Mouse (Mus musculus) common myeloid progenitor, adult 5-6 weeks (primary cell): ENCODE data around the gene Dmac2. TPM values are rescaled to one million over a fixed set of nuclear protein-coding genes. Genes with fewer than 3 reads are reported as not detected.

Source experiments
- ATAC-seq: replicated peaks from 2 replicates; pipeline ENCODE4 v1.8.0; 2016; ENCODE audit warnings: low read depth, mild to moderate bottlenecking, moderate TSS enrichment, inconsistent platforms; ENCODE audit not compliant: poor library complexity, severe bottlenecking
- total RNA-seq: library from RNA; stranded (forward); fragments of 200-1000, 187-1606 nt; gene quantifications from 2 replicates; pipeline ENCODE4 v1.2.3, GENCODE M21; 2017

The Dmac2 gene
- total RNA-seq, 1 experiment from 2014 or later = 37.2 TPM

GRCm38 (mm10) chr7:25647574-25648123, 28.4 kb downstream of the Dmac2 start:
- ATAC-seq = no peak

DNA sequence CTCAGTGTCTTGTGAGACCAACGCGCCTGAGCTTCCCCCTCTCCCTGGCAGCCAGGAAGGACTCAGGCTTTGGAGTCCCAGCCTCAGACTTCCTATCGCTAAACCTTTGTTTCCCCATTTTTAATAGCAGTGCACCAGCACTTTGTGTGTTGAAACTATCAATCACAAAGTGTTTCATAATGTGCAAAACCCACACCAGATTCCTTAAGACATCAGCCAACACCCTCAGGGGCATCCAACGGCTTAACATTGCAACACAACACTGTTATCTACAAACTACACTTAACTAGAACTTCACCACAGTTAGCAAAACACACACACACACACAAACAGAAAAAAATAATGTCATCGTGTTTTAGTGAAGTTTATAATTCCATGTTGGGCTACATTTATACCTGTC, 30.6 kb downstream of the Dmac2 start:
- peak; percentile 57 for ATAC-seq

- peak; percentile 76 for ATAC-seq
Measured at GRCm38 (mm10) chr7:25651281-25651680, 32.1 kb downstream of the Dmac2 start.

DNA sequence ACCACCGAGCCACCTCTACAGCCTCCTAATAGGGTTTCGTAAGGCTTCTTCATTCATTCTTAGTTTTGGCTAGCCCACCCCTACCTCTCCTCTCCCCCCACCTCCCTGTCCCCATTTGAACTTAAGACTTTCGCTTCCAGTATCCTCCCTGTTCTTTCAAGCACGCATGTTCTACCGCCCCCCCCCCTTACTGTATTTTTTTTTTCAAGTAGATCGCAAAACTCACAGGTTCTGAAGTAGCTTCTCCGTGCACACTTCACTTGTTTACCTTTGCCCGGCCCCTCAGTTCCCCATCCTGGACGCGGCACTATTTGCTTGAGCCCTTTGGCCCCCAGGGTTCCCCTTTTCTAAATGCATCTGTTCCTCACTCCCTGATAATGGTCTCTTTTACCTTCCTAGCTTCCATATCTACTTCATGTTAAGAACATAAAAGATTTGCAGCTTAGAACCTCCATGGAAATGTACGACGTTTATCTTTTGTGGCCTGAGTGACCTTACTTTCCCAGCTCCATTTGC, 33.1 kb downstream of the Dmac2 start:
- ATAC-seq = 0 out of 2 replicates have a peak, but pooled peaks have one; percentile 11

- ATAC-seq = no peak
Measured at GRCm38 (mm10) chr7:25655601-25656428, 36.6 kb downstream of the Dmac2 start.

DNA sequence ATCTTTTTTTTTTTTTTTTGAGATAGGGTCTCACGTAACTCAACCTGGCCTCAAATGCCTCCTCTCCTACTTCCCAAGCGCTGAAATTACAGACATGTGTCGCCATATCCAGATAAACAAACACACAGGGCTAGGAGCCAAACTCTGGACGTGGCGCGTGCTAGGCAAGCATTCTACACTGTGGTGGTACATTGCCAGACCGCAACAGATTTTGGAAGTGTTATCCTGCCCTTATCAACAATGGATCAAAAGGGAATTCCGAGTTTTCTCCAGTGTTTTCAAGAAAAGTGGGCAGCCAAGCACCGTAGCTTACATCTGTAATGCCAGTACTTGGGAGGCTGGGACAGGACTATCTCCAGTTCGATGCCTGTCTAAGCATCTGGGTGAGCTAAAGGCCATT, 38.6 kb downstream of the Dmac2 start:
- no peak for ATAC-seq

DNA sequence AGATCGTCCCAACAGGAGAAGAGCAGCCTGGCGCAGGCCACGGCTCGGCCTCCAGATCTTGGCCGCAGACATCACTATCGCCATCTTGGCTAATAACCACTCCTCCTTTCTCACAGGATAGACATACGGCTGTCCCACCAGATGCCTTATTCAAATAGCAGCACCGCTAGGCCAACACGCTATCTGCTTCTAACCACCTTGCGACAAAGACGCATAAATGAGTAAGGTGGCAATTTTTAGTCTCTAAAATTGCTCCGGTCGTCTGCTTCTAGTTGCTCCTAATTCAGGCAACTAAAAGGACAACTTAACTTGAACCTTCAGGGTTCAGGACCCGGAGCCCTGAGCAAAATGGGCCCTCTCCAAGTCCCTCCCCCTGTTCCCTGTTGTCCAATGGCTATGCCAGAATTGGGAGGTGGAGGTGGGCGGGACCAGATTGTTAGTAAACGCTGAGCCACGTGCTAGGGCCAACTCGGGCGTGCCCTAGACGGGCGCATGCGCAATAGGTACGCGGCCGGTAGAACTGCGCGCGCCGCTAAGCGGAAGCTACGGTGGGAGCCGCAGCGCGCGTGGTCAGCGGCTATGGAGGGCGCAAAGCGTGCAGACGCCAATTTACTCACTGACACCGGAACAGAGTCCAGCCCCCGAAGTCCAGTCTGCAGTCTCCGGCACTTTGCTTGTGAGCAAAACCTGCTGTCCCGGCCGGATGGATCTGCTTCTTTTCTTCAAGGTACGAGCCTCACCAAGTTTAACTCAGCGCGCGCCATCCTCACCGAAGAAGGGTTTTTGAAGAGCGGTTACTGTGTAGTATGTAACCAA, 39.7 kb downstream of the Dmac2 start, which contains the start of the genes Bckdha and Exosc5:
Gene Bckdha (minus strand): TSS at position 325 of the 816 bp plus-strand sequence.
Gene Exosc5 (plus strand): TSS at position 508 of the 816 bp plus-strand sequence.
- ATAC-seq = peak; percentile 97

GRCm38 (mm10) chr7:25666381-25666780, 47.2 kb downstream of the Dmac2 start:
- ATAC-seq = no peak

GRCm38 (mm10) chr7:25669158-25669557, 49.9 kb downstream of the Dmac2 start:
- ATAC-seq = no peak

- no peak for ATAC-seq
Measured at GRCm38 (mm10) chr7:25669631-25670030, 50.4 kb downstream of the Dmac2 start.

- no peak for ATAC-seq
Measured at GRCm38 (mm10) chr7:25670096-25670495, 50.9 kb downstream of the Dmac2 start.

GRCm38 (mm10) chr7:25671686-25672085, 52.5 kb downstream of the Dmac2 start:
- ATAC-seq = no peak

DNA sequence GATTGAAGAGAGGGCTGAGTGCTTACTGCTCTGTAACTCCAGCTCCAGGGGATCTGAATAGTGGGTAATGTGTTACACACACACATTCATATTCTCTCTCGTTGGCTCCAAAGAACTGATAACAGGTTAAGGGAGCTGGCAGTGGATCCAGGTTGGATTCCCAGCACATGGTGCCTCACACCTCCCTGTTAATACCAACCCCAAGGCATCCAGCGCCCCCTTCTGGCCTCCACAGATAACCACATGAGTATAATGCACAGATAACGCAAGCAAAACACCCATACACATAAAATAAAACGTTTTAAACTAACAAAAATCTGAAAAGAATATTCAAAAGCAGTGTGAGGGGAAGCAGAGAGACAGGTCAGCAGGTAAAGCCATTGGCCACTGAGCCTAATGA, 53.2 kb downstream of the Dmac2 start:
- ATAC-seq = no peak

DNA sequence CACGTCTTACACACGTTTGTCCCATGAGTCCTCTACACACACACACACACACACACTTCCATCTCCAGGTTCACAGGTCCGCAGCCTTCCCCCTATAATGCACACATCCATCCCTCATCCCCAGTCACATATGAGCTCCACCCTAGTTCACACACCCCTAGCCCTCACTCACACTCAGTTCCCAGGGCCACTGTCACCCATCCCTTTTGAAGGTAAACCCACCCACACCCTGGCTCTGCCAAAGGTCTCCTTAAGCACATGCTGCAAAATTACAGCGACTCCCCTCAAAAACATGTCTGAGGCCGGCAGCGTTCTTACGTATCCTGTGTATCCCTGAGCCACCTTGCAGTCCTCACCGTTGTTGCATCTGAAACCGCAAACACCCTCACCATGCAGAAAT, 55.1 kb downstream of the Dmac2 start:
- peak; percentile 23 for ATAC-seq

DNA sequence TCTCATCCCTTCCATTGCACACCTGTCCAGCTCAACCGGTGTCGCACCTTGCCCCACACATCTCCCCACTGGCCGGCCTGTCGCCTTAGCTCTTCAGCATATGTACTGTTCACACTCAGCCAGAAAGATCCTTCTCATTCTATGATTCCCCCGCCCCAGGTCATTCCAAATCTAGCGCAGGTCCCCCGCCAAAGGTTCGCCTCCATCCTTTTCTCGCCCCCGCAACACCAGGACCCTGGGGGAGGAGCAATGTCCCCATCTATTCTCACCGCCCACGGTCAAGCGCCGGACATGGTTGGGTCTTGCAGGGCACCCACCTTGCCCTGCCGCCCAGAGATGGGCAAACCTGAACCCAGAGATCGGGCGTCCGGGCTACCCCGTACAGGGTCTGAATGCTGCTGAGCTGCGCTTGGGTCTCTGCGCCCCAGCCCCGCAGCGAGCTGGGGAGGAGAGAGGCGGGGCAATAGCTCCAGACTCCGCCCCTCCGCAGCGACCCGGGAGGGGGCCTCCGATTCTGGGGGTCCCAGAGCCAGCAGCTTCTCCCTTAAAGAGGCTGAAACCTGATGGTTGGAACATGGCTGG, 55.6 kb downstream of the Dmac2 start, which contains the start of gene Tmem91:
Gene Tmem91 (minus strand): TSS at position 448 of the 582 bp plus-strand sequence.
- ATAC-seq = peak; percentile 43

Other genes starting within 250 kb of the Dmac2 start
- gene Cnfn, start 249.7 kb upstream of the Dmac2 start, total RNA-seq = not detected in 2 replicates
- gene Lipe, start 220.7 kb upstream of the Dmac2 start, total RNA-seq = 6.6 and 10.1 TPM in 2 replicates
- gene Cxcl17, start 206.5 kb upstream of the Dmac2 start, total RNA-seq = not detected in 2 replicates
- gene Ceacam1, start 141.8 kb upstream of the Dmac2 start, total RNA-seq = 4.4 and 6.9 TPM in 2 replicates
- gene Ceacam2, start 79.6 kb upstream of the Dmac2 start, total RNA-seq = not detected in 2 replicates
- not detected in 2 replicates for gene Erich4, start 3.5 kb upstream of the Dmac2 start, total RNA-seq
- 3.4 and 4.2 TPM in 2 replicates for gene B3gnt8, start 7.2 kb downstream of the Dmac2 start, total RNA-seq
- gene Bckdha, start 39.6 kb downstream of the Dmac2 start, total RNA-seq = 41.1 and 43.8 TPM in 2 replicates
- 55.1 and 57.4 TPM in 2 replicates for gene Exosc5, start 39.8 kb downstream of the Dmac2 start, total RNA-seq
- 0.46 and 0.87 TPM in 2 replicates for gene Tmem91, start 55.8 kb downstream of the Dmac2 start, total RNA-seq
- 39.3 and 60.3 TPM in 2 replicates for gene B9d2, start 61.4 kb downstream of the Dmac2 start, total RNA-seq
- 47.9 and 84.6 TPM in 2 replicates for gene Tgfb1, start 67.6 kb downstream of the Dmac2 start, total RNA-seq
- 11.9 and 17.5 TPM in 2 replicates for gene Ccdc97, start 99.7 kb downstream of the Dmac2 start, total RNA-seq
- gene Hnrnpul1, start 135.3 kb downstream of the Dmac2 start, total RNA-seq = 128 and 173 TPM in 2 replicates
- gene Axl, start 169.3 kb downstream of the Dmac2 start, total RNA-seq = 0.96 and 4.0 TPM in 2 replicates
- gene Cyp2s1, start 197.5 kb downstream of the Dmac2 start, total RNA-seq = 0.27 and 0.29 TPM in 2 replicates